Mouse (Mus musculus): ENCODE results near the gene Slc25a38.
A peak's percentile ranks its signal among the peaks of the same experiment; 100 is the strongest.

Gene Slc25a38

GRCm38 (mm10) chr9:120110211-120111018 is at the start of gene Slc25a38:
TSS of gene Slc25a38 (plus strand) at chr9:120110374.
- DNase-seq: peak; percentile 95

DNA sequence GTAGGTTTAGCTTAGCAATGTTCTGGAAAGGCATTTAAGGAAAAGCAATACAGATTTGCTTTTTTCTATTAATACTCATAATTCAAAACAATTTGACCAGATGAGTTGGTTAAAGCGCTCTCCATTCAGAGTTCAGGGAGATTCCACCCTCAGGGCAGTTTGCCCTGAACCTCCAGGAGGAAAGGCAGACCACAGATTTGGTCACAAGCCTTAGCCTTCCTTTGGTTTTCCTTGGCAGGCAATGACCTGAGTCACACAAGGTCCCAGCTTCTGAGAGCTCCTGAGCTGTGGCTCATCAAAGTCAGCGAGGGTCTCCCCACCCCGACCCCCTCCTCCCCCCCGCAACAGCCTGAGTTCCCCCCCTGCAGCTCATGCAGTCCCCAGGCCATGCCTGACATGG is 45.9 kb upstream of the Slc25a38 start:
- no peak for DNase-seq

DNA sequence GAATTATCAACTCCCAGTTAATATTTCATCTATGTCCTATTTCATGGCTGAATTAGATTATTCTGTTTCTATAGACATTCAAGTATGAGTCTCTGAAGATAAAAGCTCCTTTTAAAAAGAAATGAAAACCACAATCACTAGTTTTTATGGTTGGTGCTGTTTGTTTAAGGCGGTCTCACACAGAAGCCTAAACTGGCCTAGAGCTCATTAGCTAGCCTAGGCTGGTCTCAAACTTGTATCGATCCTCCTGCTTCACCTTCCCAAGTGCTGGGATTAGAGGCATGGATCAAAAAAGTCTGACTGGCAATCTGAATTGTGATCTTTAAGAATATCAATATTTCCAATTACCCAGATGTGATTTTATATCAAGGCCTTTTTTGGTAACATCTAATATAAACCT is 42.6 kb upstream of the Slc25a38 start:
- no peak for DNase-seq

GRCm38 (mm10) chr9:120068047-120068446 is 42.1 kb upstream of the Slc25a38 start:
- no peak for DNase-seq

GRCm38 (mm10) chr9:120069779-120070178 is 40.4 kb upstream of the Slc25a38 start, which contains the start of gene Cx3cr1:
TSS of gene Cx3cr1 (minus strand) at chr9:120069879.
- no peak for DNase-seq

- no peak for DNase-seq
Observed at GRCm38 (mm10) chr9:120071251-120071650, 38.9 kb upstream of the Slc25a38 start.

- DNase-seq: peak; percentile 81
Observed at GRCm38 (mm10) chr9:120073169-120073568, 37.0 kb upstream of the Slc25a38 start.

DNA sequence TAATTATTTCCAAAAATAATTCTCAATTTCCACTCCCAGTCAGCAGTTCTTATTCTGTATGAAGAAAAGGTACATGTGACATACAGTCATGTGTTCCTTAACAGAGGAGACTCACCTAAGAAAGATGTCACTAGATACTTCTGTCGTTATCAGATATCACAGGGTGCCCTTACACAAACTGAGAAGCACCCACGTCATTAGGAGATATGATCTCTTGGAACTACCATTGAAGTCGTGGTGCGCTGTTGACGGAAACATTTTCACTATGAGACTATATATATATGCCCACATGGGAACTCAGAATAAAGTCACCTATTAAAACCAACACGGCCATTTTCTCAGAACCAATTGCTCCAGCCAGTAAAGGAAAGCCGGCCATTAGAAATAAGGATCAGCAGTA is 35.7 kb upstream of the Slc25a38 start:
- no peak for DNase-seq

DNA sequence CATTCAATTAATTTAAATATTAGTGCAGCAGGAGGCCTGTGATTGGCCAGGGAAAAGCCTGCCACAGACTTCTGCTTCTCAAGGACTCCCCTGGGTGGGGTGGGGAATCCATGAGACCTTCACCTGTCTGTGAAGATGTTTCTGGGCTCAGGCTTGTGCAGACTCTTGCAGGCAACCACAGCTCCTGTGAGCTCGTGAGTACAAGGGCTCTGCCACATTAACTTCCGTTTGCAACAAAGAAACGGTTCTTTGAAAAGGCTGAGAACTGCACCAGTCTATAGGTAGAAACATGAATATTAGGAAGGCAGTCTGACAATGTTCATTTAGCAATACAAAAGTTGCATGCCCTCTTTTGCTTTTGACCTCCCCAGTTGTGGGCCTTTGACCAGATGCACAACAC is 31.9 kb upstream of the Slc25a38 start:
- DNase-seq: no peak

DNA sequence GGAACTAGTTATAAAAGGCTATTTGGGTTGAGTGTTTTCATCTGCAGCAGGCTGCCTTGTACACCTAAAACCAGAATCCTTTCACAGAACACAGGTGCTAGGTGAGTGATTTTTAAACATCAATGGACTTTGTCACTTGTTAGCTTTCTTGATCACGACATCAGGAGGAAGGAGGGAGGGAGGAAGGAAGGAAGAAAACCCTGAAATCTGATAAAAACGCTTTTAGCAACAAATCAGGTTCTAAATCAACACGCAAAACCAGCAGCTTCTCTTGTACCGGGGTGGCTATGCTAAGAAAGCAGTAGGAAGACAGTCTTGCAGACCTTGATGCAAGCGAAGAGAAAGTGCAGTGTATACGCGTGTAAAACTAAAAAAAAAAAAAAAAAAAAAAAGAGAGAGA is 30.3 kb upstream of the Slc25a38 start:
- DNase-seq: no peak

- no peak for DNase-seq
Observed at GRCm38 (mm10) chr9:120080546-120081108, 29.5 kb upstream of the Slc25a38 start.

DNA sequence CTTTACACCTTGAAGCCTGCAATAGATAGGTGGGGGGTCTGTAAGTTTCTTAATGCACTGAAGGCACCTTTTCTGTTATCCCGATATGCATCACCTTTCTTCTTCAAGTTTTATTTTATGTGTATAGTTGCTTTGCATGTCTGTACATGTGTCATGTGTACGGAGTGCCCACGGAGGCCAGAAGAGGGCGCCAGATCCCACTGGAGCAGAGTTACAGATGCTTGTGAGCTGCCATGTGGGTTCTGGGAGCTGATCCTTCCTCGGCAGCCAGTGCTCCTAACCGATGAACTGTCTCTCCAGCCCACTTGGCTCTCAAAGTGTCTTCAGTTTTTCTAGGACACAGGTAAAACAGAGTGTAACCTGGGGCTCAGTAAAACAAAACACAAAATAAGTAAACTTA is 28.9 kb upstream of the Slc25a38 start:
- DNase-seq: peak; percentile 14

DNA sequence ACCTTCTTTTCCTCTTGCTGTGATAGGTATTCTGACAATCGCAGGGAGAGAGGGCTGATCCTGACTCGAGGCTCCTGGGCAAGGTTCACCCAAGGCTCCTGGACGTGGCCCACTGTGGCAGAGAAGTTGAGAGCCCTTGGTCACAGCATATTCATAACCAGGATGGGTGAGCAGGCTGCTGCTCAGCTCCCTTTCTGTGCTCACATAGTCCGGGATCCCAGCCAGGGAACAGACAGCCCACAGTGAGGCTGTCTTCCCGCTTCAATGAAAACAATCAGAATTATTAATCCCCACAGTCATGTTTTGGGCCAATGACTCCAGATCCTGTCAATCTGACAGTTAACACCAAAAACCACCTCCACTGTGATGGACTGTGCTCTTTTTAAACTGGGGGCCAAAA is 28.2 kb upstream of the Slc25a38 start:
- no peak for DNase-seq

DNA sequence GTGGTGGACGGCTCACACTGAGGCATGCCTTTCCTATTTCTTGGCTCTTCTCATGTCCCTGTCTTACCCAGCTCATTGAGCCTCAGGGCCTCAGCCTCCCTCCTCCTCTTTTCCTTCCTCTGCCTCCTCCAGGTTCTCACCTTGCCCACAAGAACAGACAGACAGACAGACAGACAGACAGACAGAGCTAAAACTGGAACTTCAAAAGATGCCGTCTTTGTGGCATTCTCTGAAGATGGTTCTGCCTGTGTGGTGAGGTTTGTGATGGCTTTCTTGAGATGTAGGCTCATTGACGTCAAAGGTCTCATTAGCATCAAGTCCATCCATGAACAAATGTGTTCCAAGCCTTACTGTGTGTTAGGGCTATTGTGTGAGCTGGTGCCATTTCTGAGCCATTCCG is 27.5 kb upstream of the Slc25a38 start:
- DNase-seq: no peak

DNA sequence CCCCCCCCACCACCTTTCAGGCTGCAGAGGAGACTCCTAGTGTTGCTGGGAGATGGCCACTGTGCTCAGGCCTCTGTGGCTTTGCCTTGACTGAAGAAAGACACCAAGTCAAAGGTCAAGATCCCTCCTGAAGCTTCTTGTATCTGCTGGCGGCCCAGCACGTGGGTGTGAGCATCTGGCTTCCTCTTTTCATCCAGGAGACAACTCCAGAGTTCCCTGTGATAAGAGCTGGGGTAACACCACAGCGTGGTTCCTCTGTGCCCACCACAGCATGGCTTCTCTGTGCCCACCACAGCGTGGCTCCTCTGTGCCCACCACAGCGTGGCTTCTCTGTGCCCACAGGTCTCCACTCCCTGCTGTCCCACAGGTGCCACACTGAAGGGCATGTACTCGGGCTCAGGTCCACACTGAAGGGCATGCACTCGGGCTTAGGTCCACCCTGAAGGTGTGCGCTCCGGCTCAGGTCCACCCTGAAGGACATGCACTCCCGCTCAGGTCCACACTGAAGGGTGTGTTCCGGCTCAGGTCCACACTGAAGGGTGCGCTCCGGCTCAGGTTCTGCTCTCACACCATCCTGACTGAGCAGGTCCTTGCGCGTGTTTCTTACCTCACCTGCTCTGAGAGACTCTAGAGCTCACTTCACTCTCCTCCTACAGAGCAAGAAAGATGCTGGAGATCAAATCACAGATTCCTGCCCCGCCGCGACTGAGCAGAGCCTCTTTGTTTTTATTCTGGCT is 26.8 kb upstream of the Slc25a38 start:
- DNase-seq: no peak

DNA sequence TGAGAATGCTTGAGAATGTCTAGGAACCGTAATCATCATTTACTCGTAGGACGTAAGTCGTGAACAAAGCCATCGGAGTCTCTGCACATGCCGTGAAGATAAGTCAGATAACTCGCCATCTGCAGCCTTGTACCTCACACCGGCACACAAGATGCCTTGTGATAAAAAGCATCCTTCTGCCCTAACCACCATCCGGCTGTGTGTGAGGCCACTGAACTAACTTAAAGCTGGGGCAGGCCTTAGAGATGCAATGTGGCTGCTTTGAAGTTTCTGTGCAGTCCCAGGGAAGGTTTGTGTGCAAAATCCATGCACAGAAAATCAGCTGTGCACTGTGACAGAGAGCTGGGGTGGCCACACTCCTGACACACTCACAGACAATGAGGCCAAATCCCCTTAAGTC is 25.8 kb upstream of the Slc25a38 start:
- no peak for DNase-seq

GRCm38 (mm10) chr9:120089125-120089524 is 21.0 kb upstream of the Slc25a38 start:
- DNase-seq: no peak

- no peak for DNase-seq
Observed at GRCm38 (mm10) chr9:120091086-120091485, 19.1 kb upstream of the Slc25a38 start.

DNA sequence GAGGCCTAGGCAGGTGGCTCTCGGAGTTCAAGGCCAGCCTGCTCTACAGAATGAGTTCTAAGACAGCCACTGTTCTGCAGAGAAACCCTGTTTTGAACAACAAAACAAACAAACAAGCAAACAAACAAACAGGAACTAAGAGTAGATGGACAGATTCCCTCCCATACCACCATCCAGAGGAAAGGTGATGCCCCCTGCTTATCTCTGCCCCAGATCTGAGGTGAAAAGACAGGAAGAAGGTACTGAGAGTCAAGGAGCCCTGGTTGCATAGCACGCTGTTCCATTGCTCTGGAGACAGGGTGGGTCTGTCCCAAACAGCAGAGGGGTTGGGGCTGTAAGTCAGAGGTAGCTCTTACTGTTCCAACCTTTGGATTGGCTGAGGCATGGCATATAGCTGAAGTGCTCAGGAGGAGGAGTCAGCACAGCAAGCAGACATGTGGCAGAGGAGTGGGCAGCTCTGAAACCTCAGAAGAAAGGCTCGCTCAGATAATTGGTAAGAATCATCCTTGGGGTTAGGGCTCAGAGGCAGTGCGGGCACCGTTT is 18.4 kb upstream of the Slc25a38 start, which contains the start of gene Ccr8:
Gene Ccr8 (plus strand): TSS at position 419 of the 543 bp plus-strand sequence.
- no peak for DNase-seq

GRCm38 (mm10) chr9:120093701-120094100 is 16.5 kb upstream of the Slc25a38 start:
- no peak for DNase-seq

- no peak for DNase-seq
Observed at GRCm38 (mm10) chr9:120095886-120096285, 14.3 kb upstream of the Slc25a38 start.

DNA sequence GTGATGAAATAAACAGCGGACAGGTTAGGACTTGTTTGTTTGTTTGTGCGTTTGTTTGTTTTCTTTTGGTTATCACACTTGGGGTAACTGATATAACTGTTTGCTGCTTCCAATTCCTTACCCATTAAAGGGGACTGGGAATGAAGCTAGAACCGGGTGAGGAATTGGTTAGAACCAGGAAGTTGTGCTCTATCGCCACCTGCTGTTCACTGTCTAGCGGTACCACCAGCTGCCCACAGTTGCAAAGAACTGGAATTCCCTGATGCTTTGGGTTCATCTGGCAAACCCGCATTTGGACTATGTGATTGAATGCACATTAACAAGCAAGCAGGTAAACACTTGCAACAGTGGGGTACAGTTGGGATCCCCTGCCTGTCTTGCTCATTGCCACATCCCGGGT is 11.5 kb upstream of the Slc25a38 start:
- peak; percentile 79 for DNase-seq

- no peak for DNase-seq
Observed at GRCm38 (mm10) chr9:120099304-120099703, 10.9 kb upstream of the Slc25a38 start.

DNA sequence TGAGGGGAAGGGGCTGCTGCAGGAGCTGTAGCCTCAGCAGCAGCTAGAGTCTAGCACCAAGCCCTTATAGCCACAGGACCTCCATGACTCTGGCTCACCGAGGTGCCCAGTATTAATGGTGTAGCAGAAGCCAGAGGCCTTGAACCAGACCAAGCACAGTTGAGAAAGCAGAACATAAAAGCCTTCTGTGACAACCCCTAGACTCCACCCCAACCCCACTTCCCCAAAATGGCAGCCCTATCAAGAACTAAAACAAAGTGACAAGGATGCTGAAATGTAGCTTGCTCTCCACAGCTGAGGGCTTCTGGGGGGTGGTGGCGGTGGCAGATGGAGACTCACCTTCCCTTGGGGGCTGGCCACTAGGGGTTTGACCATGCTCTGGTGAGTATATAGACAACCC is 9.0 kb upstream of the Slc25a38 start:
- no peak for DNase-seq

All from embryo, embryonic 11 days (tissue).